Mouse (Mus musculus) testis, postnatal 14 days (tissue): ENCODE measurements around the gene Ugt3a2.

ENCODE experiments used
- DNase-seq: peaks from one replicate; pipeline ENCODE4 v3.0.0; 2021; ENCODE audit warnings: low spot score

Ugt3a2 gene

DNA sequence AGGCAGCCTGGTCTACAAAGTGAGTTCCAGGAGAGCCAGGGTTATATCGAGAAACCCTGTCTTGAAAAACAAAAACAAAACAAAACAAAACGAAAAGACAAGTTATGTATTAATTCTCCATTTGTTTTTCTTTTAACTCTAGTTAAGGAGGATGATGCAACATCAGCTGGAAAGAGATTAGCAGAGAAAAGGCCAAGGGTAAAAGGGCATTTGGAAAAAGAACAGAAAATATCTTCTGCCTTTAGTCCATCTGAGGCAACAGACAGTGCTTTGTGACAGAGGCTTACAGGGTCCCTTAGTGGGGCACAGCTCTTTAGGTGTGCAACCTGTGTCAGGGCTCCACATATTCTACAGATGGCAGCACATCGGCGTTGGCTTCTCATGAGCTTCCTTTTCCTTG, at the start of gene Ugt3a2:
TSS of gene Ugt3a2 (plus strand) at position 210 of the 400 bp plus-strand sequence.
- no peak for DNase-seq

GRCm38 (mm10) chr15:9289660-9290059, 45.7 kb upstream of the Ugt3a2 start:
- DNase-seq = no peak

- no peak for DNase-seq
Measured at GRCm38 (mm10) chr15:9305978-9306692, 29.2 kb upstream of the Ugt3a2 start.

DNA sequence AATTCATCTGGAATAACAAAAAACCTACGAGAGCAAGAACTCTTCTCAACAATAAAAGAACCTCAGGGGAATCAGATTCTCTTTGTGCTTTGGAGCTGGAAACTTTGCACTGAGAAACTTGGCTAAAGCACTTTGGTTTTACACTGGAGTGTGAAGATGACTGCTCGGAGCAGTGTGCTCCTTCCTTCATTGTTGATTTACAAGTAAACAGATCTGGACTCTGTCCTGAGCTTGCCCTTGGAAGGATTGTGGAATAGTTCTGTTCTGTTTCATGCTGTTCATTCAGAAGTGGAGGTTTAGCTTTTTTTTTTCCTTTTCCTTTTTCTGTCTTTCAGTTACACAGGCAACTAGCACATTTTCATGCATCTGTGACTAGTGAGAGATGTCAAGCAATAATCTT, 754 bp upstream of the Ugt3a2 start:
- no peak for DNase-seq

- no peak for DNase-seq
Measured at GRCm38 (mm10) chr15:9336616-9337015, 1.3 kb downstream of the Ugt3a2 start.

DNA sequence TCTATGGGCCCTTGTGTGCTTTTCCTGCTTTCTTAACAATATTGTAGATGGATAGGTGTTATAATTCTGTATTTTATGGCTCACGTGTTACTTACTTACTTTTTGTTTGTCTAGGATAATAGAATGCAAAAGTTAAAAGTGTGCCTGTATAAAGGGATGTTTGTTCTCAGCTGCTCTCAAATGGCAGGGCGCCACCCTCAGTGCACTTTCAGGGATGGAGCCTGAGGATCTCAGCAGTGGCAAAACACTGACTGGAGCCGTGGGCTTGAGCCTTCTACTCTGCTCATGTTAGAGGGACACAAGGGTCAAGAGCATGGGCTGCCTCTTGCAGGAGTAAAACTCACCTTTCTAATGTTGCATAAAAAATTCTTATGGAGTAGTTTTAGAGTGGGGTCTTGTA, 1.7 kb downstream of the Ugt3a2 start:
- no peak for DNase-seq

DNA sequence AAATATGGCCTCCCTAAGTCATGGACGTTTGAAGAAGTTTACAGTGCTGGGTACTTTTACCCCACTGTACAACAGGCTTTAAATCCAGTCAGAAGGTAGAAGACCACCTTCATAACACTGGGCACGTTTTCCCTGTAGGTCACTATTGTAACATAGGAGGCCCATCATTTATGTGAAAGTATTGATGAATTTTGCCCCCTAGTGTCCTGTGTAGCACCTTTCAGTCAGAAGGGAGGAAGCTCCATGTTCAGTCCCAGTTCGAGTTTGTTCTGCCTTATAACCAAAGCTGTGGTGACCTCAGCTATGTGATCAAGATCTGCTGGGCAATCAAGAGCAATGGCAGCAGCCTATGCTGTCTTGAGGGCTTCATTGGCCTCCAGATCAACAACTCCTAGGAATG, 13.4 kb downstream of the Ugt3a2 start:
- DNase-seq = no peak

DNA sequence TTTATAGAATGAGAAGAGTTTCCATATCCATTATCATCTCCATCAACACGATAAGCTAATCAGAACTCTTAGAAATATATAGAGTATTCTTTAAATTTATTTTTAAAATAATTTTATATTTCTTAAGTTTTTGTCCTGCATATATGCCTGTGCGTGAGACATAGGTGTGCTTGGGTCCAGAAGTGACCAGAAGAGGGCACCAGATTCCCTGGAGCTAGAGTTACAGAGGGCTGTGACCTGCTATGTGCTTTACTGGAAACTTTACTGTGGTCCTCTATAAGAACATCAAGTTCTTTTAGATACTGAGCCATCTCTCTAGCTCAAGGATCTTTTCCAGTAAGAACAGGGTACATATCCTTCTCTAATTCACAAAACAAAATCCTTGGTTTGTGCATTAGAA, 27.5 kb downstream of the Ugt3a2 start:
- no peak for DNase-seq

DNA sequence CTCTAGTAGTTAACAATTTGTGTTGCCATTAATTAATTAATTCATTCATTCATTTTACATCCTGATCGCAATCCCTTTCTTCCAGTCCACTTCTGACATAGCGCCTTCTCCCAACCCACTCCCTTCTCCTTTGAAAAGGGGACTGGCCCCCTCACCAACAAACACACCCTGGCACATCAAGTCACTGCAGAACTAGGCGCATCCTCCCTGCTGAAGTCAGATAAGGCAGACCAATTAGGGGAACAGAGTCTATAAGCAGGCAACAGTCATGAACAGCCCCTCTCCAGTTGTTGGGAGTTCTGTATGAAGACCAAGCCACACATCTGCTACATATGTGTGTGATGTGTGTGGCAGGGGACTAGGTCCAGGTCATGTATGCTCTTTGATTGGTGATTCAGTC, 33.4 kb downstream of the Ugt3a2 start:
- DNase-seq = no peak

- DNase-seq = no peak
Measured at GRCm38 (mm10) chr15:9376281-9376680, 40.9 kb downstream of the Ugt3a2 start.

GRCm38 (mm10) chr15:9409475-9409874, 74.1 kb downstream of the Ugt3a2 start:
- DNase-seq = no peak
